Mouse (Mus musculus) erythroblast, adult 5-6 weeks (primary cell): Measurements from ENCODE around the gene Slc9a9. TPM values are rescaled to one million over a fixed set of nuclear protein-coding genes. Genes with fewer than 3 reads are reported as not detected.

Source experiments
- ATAC-seq: replicated peaks from 2 replicates; pipeline ENCODE4 v1.8.0; 2016; ENCODE audit warnings: moderate number of reproducible peaks, mild to moderate bottlenecking, moderate TSS enrichment, inconsistent platforms; ENCODE audit not compliant: poor library complexity, low FRiP score, severe bottlenecking
- total RNA-seq, 2 experiments: library from RNA; stranded (forward) in 1 of 2; stranded (reverse) in 1 of 2; fragments of 150-400 nt in 1 of 2; fragments of 200-764, 138-1000 nt in 1 of 2; gene quantifications; 2 replicates each; pipeline versions ENCODE4 v1.2.3 to v1.2.4; 2015 to 2017; ENCODE audit warnings: low replicate concordance in 2 of 2

Gene Slc9a9
- total RNA-seq, 2 experiments from 2014 or later = 1.9 to 4.3 TPM

- ATAC-seq = no peak
Measured at GRCm38 (mm10) chr9:94723631-94724030, 53.9 kb downstream of the Slc9a9 start.

GRCm38 (mm10) chr9:94725121-94725520 lies 55.4 kb downstream of the Slc9a9 start:
- ATAC-seq = no peak

GRCm38 (mm10) chr9:94727457-94727856 lies 57.7 kb downstream of the Slc9a9 start:
- no peak for ATAC-seq

- no peak for ATAC-seq
Measured at GRCm38 (mm10) chr9:94730396-94730795, 60.7 kb downstream of the Slc9a9 start.

GRCm38 (mm10) chr9:94732136-94732535 lies 62.4 kb downstream of the Slc9a9 start:
- ATAC-seq = no peak

- no peak for ATAC-seq
Measured at GRCm38 (mm10) chr9:94732599-94733287, 63.0 kb downstream of the Slc9a9 start.

- no peak for ATAC-seq
Measured at GRCm38 (mm10) chr9:94734320-94734719, 64.6 kb downstream of the Slc9a9 start.

GRCm38 (mm10) chr9:94737226-94737625 lies 67.5 kb downstream of the Slc9a9 start:
- ATAC-seq = no peak

- ATAC-seq = no peak
Measured at GRCm38 (mm10) chr9:94738555-94739427, 69.1 kb downstream of the Slc9a9 start.

GRCm38 (mm10) chr9:94740841-94741240 lies 71.1 kb downstream of the Slc9a9 start:
- ATAC-seq = no peak

GRCm38 (mm10) chr9:94743291-94743690 lies 73.6 kb downstream of the Slc9a9 start:
- no peak for ATAC-seq

GRCm38 (mm10) chr9:94748503-94748902 lies 78.8 kb downstream of the Slc9a9 start:
- ATAC-seq = no peak

GRCm38 (mm10) chr9:94750187-94750586 lies 80.5 kb downstream of the Slc9a9 start:
- ATAC-seq = no peak

GRCm38 (mm10) chr9:94750935-94751637 lies 81.4 kb downstream of the Slc9a9 start:
- ATAC-seq = no peak

GRCm38 (mm10) chr9:94751638-94752021 lies 81.9 kb downstream of the Slc9a9 start:
- ATAC-seq = no peak

- ATAC-seq = no peak
Measured at GRCm38 (mm10) chr9:94752121-94752520, 82.4 kb downstream of the Slc9a9 start.

GRCm38 (mm10) chr9:94759904-94760303 lies 90.2 kb downstream of the Slc9a9 start:
- no peak for ATAC-seq

GRCm38 (mm10) chr9:94768114-94768513 lies 98.4 kb downstream of the Slc9a9 start:
- no peak for ATAC-seq

- no peak for ATAC-seq
Measured at GRCm38 (mm10) chr9:94768524-94768923, 98.8 kb downstream of the Slc9a9 start.

- no peak for ATAC-seq
Measured at GRCm38 (mm10) chr9:94773357-94773756, 103.6 kb downstream of the Slc9a9 start.

GRCm38 (mm10) chr9:94788261-94788660 lies 118.6 kb downstream of the Slc9a9 start:
- no peak for ATAC-seq
